Mouse (Mus musculus): ENCODE results near the gene Tex10. TPM values are rescaled to one million over a fixed set of nuclear protein-coding genes. Genes with fewer than 3 reads are reported as not detected.
"Not testable (repeated sequence)": the region's sequence is repeated elsewhere in the genome, so short reads cannot be mapped to it uniquely, and the experiment has no call there.

Gene Tex10
- polyA plus RNA-seq, 1 experiment: 66.2 TPM

DNA sequence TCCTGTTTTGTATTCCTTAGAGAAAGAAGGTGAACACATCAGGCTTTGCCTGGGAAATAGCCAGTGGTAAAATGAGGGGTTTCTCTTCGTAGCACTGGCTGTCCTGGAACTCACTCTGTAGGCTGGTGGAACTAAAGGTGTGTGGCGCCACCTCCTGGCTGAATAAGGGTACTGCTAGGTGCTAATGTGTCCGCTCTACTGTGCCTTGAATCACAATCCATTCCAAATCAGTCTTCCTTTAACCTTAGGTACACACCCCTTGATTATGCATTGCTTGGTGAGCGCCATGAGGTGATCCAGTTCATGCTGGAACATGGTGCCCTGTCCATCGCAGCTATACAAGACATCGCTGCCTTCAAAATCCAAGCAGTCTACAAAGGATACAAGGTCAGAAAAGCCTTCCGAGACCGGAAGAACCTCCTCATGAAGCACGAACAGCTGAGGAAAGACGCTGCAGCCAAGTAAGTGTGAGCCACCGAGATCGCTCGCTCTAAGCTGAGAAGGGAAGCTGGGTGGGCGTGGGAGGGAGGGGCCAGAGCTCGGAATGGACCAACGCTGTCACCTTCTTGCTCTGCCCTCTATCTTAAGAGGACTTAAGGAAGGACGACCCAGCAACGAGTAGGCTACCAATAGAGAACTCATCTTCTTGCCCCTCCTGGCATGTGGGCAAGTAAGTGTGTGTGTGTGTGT, 65.8 kb downstream of the Tex10 start:
- Histone ChIP-seq H3K4me1 (ENCODE audit: control insufficient read depth, insufficient read depth, low read length) (no peaks in the 10 kb centered on the region), H3K27ac (ENCODE audit: insufficient read depth, low read length) (no peak overlapping the region), H3K4me3 (ENCODE audit: insufficient read depth, low read length) (no peak overlapping the region)
- TF ChIP-seq POLR2A (IDR thresholded peaks at IDR 0.05; ENCODE audit: low read depth, low read length) (no peak), CTCF (IDR thresholded peaks at IDR 0.05; ENCODE audit: borderline replicate concordance, insufficient read depth, low read length) (peak; percentile 74; the same call in 1 of the 2 replicates)

DNA sequence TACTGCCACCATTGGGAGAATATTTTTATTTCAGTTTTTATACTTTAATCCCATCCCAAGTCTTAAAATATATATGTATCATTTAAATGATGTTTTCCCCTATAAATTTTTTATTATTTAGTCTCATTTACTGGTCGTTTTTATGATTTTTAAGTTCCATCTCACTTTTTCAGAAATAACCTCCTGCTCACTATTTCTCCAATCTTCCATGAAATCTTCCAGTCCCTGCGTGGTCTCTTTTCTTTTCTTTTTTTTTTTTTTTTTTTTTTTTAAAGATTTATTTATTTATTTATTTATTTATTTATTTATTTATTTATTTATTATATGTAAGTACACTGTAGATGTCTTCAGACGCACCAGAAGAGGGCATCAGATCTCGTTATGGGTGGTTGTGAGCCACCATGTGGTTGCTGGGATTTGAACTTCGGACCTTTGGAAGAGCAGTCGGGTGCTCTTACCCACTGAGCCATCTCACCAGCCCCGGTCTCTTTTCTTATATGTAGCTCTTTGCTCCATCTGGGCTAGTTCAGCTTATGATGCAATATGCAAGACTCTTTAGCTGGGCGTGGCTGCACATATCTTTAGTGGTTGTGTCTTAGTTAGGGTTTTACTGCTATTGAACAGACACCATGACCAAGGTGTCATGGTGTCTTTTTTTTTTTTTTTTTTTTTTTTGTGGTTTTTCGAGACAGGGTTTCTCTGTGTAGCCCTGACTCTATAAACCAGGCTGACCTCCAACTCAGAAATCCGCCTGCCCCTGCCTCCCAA, 67.4 kb downstream of the Tex10 start:
- not testable (repeated sequence) for H3K4me1 ChIP-seq (ENCODE audit: control insufficient read depth, insufficient read depth, low read length); H3K4me3 ChIP-seq (ENCODE audit: insufficient read depth, low read length); H3K27ac ChIP-seq (ENCODE audit: insufficient read depth, low read length)

- TF ChIP-seq CTCF (IDR thresholded peaks at IDR 0.05; ENCODE audit: borderline replicate concordance, insufficient read depth, low read length): no peak
- no peak for TF ChIP-seq POLR2A (IDR thresholded peaks at IDR 0.05; ENCODE audit: low read depth, low read length)
- no peak overlapping the region for H3K27ac ChIP-seq (ENCODE audit: insufficient read depth, low read length)
- H3K4me3 ChIP-seq (ENCODE audit: insufficient read depth, low read length): no peak overlapping the region
- H3K4me1 ChIP-seq (ENCODE audit: control insufficient read depth, insufficient read depth, low read length): no peaks in the 10 kb centered on the region
These were observed 70.1 kb downstream of the Tex10 start for GRCm38 (mm10) chr4:48403066-48403640.

- H3K4me3 ChIP-seq (ENCODE audit: insufficient read depth, low read length): no peak overlapping the region
- H3K27ac ChIP-seq (ENCODE audit: insufficient read depth, low read length): no peak overlapping the region
- no peak for TF ChIP-seq CTCF (IDR thresholded peaks at IDR 0.05; ENCODE audit: borderline replicate concordance, insufficient read depth, low read length)
- TF ChIP-seq POLR2A (IDR thresholded peaks at IDR 0.05; ENCODE audit: low read depth, low read length): no peak
- H3K4me1 ChIP-seq (ENCODE audit: control insufficient read depth, insufficient read depth, low read length): no peaks in the 10 kb centered on the region
These were observed 76.3 kb downstream of the Tex10 start for GRCm38 (mm10) chr4:48396949-48397348.

GRCm38 (mm10) chr4:48382506-48382905, 90.8 kb downstream of the Tex10 start:
- Histone ChIP-seq H3K4me1 (ENCODE audit: control insufficient read depth, insufficient read depth, low read length) (no peaks in the 10 kb centered on the region), H3K4me3 (ENCODE audit: insufficient read depth, low read length) (no peak overlapping the region), H3K27ac (ENCODE audit: insufficient read depth, low read length) (no peak overlapping the region)
- TF ChIP-seq POLR2A (IDR thresholded peaks at IDR 0.05; ENCODE audit: low read depth, low read length) (no peak), CTCF (IDR thresholded peaks at IDR 0.05; ENCODE audit: borderline replicate concordance, insufficient read depth, low read length) (no peak)

- Histone ChIP-seq H3K4me3 (ENCODE audit: insufficient read depth, low read length) (no peak overlapping the region), H3K27ac (ENCODE audit: insufficient read depth, low read length) (no peak overlapping the region), H3K4me1 (ENCODE audit: control insufficient read depth, insufficient read depth, low read length) (no peaks in the 10 kb centered on the region)
- TF ChIP-seq POLR2A (IDR thresholded peaks at IDR 0.05; ENCODE audit: low read depth, low read length) (no peak), CTCF (IDR thresholded peaks at IDR 0.05; ENCODE audit: borderline replicate concordance, insufficient read depth, low read length) (no peak)
These were observed 92.3 kb downstream of the Tex10 start for GRCm38 (mm10) chr4:48380940-48381339.

Other genes starting within 250 kb of the Tex10 start
- 82.1 and 86.6 TPM in 2 replicates for gene Erp44, start 193.9 kb downstream of the Tex10 start, polyA plus RNA-seq (2011; ENCODE audit: insufficient read length, low read depth, missing spikeins)
- gene Invs, start 193.7 kb downstream of the Tex10 start, polyA plus RNA-seq (2011; ENCODE audit: insufficient read length, low read depth, missing spikeins): 13.4 and 14.8 TPM in 2 replicates
- 35.1 and 37.3 TPM in 2 replicates for gene Msantd3, start 66.5 kb upstream of the Tex10 start, polyA plus RNA-seq (2011; ENCODE audit: insufficient read length, low read depth, missing spikeins)
- gene Tmeff1, start 111.7 kb upstream of the Tex10 start, polyA plus RNA-seq (2011; ENCODE audit: insufficient read length, low read depth, missing spikeins): 120 and 125 TPM in 2 replicates
- 7.7 and 13.4 TPM in 2 replicates for gene Cavin4, start 190.1 kb upstream of the Tex10 start, polyA plus RNA-seq (2011; ENCODE audit: insufficient read length, low read depth, missing spikeins)

All from embryonic fibroblast, embryonic 13.5 days (primary cell).